Mouse (Mus musculus) hematopoietic stem cell, adult 5-6 weeks (primary cell): Measurements from ENCODE around the gene Gps2. TPM values are rescaled to one million over a fixed set of nuclear protein-coding genes. Genes with fewer than 3 reads are reported as not detected.

ENCODE experiments used
- ATAC-seq, 2 experiments: fragments of 125-278 bp in 1 of 2; replicated peaks in 1 of 2; 2 replicates each; pipeline ENCODE4 v1.8.0; 2016 to 2017; ENCODE audit warnings: inconsistent platforms in 2 of 2, mild to moderate bottlenecking in 2 of 2, moderate number of reproducible peaks in 2 of 2, low read depth in 1 of 2, moderate TSS enrichment in 1 of 2; ENCODE audit not compliant: low FRiP score in 2 of 2, poor library complexity in 2 of 2, severe bottlenecking in 2 of 2, insufficient read depth in 1 of 2, low TSS enrichment in 1 of 2
- total RNA-seq: library from RNA; stranded (forward); fragments of 172-1452, 232-1000 nt; gene quantifications from 2 replicates; pipeline ENCODE4 v1.2.3, GENCODE M21; 2017

The Gps2 gene
- total RNA-seq, 1 experiment from 2014 or later, result 64.9 TPM

DNA sequence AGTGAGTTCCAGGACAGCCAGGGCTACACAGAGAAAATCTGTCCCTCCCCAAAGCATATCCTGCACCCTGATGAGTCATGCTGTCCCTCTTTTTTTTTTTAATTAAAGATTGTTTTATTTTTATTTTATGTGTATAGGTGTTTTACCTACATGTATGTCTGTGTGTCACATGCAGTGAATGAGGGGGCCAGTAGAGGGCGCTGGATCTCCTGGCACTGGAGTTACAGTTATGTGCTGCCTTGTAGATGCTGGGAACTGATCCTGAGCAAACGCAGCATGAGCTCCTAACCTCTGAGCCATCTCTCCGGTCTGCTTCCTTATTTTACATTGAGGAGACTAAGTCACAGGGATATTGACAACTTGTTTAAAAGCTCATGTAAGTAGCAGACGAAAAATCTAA, 30.6 kb upstream of the Gps2 start:
- ATAC-seq, result no peak

GRCm38 (mm10) chr11:69883527-69884151, 30.0 kb upstream of the Gps2 start:
- ATAC-seq, result no peak

DNA sequence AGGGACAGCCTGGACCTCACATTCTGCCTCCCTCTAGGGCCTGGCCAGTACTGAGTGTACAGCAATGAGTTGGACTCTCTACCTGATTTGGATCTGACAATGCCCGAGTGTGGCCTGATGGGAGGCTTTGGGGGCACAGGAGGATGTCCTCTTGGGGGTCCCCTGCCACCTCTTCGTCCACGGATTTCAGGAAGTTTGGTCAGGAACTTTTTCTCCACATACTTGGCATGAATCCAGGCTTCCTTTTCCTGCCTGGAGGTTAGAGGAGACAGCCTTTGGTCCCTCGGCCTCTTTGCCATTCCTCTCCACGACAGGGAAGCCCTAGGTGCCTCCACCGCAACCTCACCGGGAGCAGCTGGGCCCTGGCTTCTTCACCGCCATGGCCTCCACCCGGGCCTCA, 29.4 kb upstream of the Gps2 start:
- ATAC-seq, result no peak

GRCm38 (mm10) chr11:69884663-69885062, 29.0 kb upstream of the Gps2 start:
- ATAC-seq, result no peak

DNA sequence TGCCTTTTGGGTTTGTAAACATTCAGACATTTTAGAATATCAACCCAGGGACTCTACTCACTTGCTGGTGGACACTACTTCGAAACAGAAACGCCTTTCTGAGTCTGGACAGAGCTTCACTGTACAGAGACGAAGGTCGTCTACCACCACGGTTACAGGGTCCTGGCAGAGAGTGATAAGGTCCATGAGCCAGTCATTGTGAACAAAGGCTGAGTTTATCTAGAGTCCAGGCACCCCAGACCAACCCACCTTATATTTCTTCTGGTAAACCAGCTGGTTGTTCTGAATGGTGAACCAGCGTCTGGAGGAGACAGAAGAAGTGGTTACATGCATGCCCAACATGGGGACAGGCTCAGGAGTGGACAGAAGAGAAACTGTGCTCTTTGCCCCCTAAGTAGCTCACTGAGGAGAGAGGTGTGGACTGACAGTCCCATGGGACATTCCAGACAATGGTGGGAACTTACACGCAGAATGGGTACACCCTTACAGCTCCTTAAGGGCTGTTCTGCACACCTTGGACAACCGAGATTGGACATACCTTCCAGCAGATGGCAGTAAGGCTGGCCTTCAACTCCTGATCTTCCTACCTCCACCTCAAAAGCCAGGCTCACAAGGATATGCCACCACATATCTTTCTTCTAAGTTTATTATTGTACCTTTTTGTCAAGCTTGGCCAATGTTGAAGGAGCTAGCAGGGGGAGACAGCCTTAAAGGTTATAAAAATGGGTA, 26.6 kb upstream of the Gps2 start:
- no peak for ATAC-seq

DNA sequence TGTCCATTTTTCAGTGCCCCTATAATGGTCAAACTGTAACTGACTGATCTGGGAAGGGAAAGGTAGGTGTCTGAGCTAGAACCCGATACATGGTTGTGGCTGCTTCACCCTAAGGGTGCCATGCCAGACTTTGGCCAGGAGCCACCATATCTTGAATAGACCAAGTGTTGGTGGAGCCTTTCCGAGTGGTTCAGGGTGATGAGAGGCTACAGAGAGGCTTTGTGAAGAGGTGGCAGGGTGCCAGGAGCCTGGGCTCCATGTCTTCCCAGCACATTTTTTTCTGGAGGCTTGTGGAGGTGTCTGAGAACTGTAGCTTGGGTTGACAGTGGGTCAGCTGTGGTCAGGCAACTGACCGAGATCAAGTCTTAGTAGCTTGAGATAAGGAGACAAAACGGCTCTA, 22.2 kb upstream of the Gps2 start:
- no peak for ATAC-seq

GRCm38 (mm10) chr11:69894671-69895070, 19.0 kb upstream of the Gps2 start:
- peak; percentile 90 to 97 for ATAC-seq

- peak; percentile 29 to 44; a peak in 1 of 4 replicates for ATAC-seq
Observed at GRCm38 (mm10) chr11:69895291-69895690, 18.4 kb upstream of the Gps2 start, which contains the start of gene Acap1. TSS of gene Acap1 (minus strand) at chr11:69895539.

DNA sequence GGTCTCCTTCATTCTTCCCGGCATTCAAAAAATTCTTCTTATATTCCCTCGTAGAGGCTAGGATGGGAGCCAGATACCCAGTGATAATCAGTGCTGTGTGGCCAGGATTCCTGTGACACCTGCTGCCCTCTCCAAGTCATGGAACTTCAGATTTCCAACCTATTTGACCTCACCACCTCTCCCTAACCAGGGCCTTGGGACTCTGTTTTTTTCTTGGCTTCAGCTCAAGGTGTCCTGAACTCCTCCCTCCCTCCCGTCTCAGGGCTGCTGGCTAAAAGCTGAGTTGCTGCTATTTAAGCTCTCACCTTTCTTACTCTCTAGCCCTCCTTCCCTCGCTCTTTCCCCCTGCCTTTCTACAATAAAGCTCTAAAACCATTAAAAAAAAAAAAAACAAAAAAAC, 13.8 kb upstream of the Gps2 start:
- no peak for ATAC-seq

GRCm38 (mm10) chr11:69900471-69901405, 12.9 kb upstream of the Gps2 start, which contains the start of the genes 2810408A11Rik and Neurl4:
TSS of gene 2810408A11Rik (minus strand) at chr11:69900987.
TSS of gene Neurl4 (plus strand) at chr11:69901072.
- peak; percentile 89 to 92 for ATAC-seq

DNA sequence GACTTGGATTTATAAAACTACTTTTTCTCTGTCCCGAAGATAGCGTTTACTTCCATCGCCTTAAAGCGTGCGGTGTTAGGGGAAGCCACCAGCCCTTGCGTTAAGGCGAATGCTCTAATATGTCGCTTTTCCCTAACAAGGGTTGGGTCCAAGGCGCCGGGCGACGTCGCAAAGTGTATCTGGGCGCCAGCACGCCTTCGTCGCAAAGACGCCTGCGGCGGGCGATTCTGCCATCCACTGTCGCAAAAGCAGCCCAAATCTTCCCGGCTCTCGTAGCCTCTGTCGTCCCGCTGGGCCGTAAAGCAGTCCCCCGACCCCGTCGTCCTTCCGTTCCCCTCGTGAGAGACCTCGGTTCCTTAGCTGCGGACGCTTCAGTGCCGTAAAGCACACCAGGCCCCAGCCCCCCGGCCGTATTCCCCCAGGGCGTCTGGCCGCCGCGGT, 12.3 kb upstream of the Gps2 start:
- peak; percentile 82 for ATAC-seq

DNA sequence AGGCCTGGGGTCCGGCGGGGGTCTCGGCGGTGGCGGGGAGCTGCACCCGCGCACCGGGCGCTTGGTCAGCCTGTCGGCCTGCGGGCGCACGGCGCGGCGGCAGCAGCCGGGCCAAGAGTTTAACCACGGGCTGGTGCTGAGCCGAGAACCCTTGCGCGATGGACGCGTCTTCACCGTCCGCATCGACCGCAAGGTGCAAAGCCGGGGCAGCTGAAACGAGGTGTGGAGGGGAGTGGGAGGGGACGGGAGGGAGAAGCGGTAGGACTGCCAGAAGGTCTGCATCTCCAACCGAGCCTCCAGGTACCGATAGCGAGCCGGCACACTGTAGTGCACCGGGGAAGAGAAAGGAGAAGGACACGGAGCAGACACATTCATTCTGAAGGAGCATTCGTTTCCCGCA, 11.7 kb upstream of the Gps2 start:
- ATAC-seq, result no peak

DNA sequence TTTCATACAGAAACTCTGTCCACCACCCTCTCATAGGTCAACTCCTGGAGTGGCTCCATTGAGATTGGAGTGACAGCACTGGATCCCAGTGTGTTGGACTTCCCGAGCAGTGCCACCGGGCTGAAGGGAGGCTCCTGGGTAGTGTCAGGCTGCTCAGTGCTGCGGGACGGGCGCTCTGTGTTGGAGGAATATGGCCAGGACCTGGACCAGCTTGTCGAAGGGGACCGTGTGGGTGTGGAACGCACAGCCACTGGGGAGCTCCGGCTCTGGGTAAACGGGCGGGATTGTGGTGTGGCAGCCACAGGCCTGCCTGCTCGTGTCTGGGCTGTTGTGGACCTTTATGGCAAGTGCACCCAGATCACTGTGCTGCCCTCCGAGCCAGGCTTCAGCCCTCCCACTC, 10.7 kb upstream of the Gps2 start:
- no peak for ATAC-seq

DNA sequence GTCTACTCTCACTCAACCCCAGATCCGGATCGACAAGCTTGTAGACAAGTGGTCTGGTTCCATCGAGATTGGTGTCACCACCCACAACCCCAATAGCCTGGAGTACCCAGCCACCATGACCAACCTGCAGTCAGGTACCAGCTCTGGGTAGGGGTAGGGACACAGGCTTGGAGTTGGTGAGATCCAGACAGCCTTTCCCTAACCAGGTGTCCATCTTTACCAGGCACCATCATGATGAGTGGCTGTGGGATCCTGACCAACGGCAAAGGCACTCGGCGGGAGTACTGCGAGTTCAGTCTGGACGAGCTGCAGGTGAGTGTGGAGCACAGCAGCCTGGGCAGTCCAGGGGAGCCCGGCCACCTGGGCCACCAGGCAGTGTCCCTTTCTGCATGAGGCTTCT, 9.4 kb upstream of the Gps2 start:
- no peak for ATAC-seq

DNA sequence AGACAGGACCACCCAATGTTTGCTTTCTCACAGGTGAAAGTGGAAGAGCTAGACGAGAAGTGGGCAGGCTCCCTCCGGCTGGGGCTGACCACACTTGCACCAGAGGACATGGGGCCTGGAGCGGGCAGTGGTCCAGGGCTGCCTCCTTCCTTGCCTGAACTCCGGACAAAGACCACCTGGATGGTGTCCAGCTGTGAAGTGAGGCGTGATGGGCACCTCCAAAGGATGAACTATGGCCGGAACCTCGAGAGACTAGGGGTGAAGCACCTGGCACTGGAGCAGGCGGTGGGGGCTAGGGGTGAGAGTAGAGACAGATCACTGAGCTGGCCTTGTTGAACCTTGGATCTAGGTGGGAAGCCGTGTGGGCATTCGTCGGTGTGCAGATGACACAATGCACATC, 5.0 kb upstream of the Gps2 start:
- ATAC-seq, result no peak

DNA sequence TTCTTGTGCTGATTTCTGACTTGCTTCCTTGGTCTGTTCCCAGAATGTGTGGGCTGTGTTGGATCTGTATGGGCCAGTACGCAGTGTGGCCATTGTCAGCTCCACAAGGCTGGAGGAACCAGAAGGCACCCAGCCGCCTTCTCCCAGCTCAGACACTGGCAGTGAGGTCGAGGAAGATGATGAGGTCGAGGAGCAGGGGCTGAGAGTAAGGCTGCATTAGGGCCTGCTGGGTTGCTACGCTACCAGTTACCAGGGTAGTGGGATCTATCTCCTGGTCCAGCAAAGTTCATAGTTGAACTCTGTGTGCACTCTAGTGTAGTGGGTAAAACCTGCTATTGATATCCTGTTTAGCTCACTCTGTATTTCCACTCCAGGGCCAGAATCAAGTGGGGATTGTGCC, 4.5 kb upstream of the Gps2 start:
- no peak for ATAC-seq

GRCm38 (mm10) chr11:69910177-69910576, 3.5 kb upstream of the Gps2 start:
- no peak for ATAC-seq
